Mouse (Mus musculus): Measurements from ENCODE around the gene Gm20517.

GRCm38 (mm10) chr17:47610849-47611660, at the start of gene Gm20517, which contains the start of the genes Bysl and Med20:
- TF ChIP-seq CHD1 (IDR thresholded peaks at IDR 0.05; ENCODE audit: low read depth, low read length), result no peak
- TF ChIP-seq EP300 (IDR thresholded peaks at IDR 0.05; ENCODE audit: low read depth in 1 of 2, low read length in 2 of 2), result 0 out of 4 replicates have a peak, but pooled peaks of 1 of the 2 experiments have one; percentile 19
- peak; percentile 60 to 81 for TF ChIP-seq POLR2A (IDR thresholded peaks at IDR 0.05; ENCODE audit: control insufficient read depth in 1 of 2, insufficient read depth in 1 of 2, low read depth in 1 of 2, low read length in 2 of 2, poor library complexity in 1 of 2)
- TF ChIP-seq MEF2A (IDR thresholded peaks at IDR 0.05; ENCODE audit: extremely low read depth, insufficient replicate concordance, low read depth, low read length, poor library complexity, severe bottlenecking), result no peak
